Mouse (Mus musculus) limb, embryonic 10.5 days (tissue): ENCODE measurements around the gene Ankfn1. TPM values are rescaled to one million over a fixed set of nuclear protein-coding genes. Genes with fewer than 3 reads are reported as not detected.
A peak's percentile ranks its signal among the peaks of the same experiment; 100 is the strongest.

Source experiments
- DNase-seq: peaks from one replicate; pipeline ENCODE4 v3.0.0-alpha.2; 2017; ENCODE audit warnings: low spot score
- H3K27ac ChIP-seq: fragments of 300-500 bp; sonication (generic); 2 replicates; pipeline ENCODE4 v1.5.1; 2016; ENCODE audit warnings: mild to moderate bottlenecking
- H3K27me3 ChIP-seq: fragments of 300-500 bp; sonication (generic); 2 replicates; pipeline ENCODE4 v1.6.1; 2016; ENCODE audit warnings: low read depth, mild to moderate bottlenecking; ENCODE audit not compliant: poor library complexity, severe bottlenecking
- H3K36me3 ChIP-seq: fragments of 300-500 bp; sonication (generic); 2 replicates; pipeline ENCODE4 v1.6.1; 2016; ENCODE audit warnings: mild to moderate bottlenecking, moderate library complexity
- H3K4me1 ChIP-seq: fragments of 300-500 bp; sonication (generic); 2 replicates; pipeline ENCODE4 v1.6.1; 2016
- H3K4me3 ChIP-seq: fragments of 300-500 bp; sonication (generic); 2 replicates; pipeline ENCODE4 v1.5.1; 2016; ENCODE audit warnings: mild to moderate bottlenecking, moderate library complexity
- H3K9me3 ChIP-seq: fragments of 300-500 bp; sonication (generic); replicated peaks from 2 replicates; pipeline ENCODE4 v1.6.1; 2016; ENCODE audit warnings: mild to moderate bottlenecking
- WGBS: fragments of 180-500 bp; shearing (Covaris S2); methylation state at CpG from one replicate; pipeline ENCODE4 v1.1.7; 2016; 5-methylcytosine and 5-hydroxymethylcytosine counted together
- polyA plus RNA-seq: library from polyadenylated mRNA; unstranded; fragments of >200 nt; fragmentation: Nextera tagmentation; extraction: Ambion mirVana; gene quantifications from 2 replicates; pipeline ENCODE4 v1.2.1, GENCODE M21; 2016

The Ankfn1 gene
- polyA plus RNA-seq, 1 experiment from 2014 or later = not detected

GRCm38 (mm10) chr11:89472871-89473270 is 304.6 kb downstream of the Ankfn1 start:
- Histone ChIP-seq H3K36me3 (no peaks in the 10 kb centered on the region), H3K27me3 (no peaks in the 10 kb centered on the region), H3K4me1 (no peaks in the 10 kb centered on the region), H3K9me3 (no peaks in the 10 kb centered on the region), H3K4me3 (no peak overlapping the region), H3K27ac (no peak overlapping the region)
- WGBS = 88% methylated on average over 4 of the region's 4 CpGs
- no peak for DNase-seq

- H3K9me3 ChIP-seq = no peaks in the 10 kb centered on the region
- H3K4me3 ChIP-seq = no peak overlapping the region
- H3K27me3 ChIP-seq = no peaks in the 10 kb centered on the region
- WGBS = 89% methylated on average over 4 of the region's 4 CpGs
- H3K36me3 ChIP-seq = no peaks in the 10 kb centered on the region
- DNase-seq = no peak
- no peak overlapping the region for H3K27ac ChIP-seq
- no peaks in the 10 kb centered on the region for H3K4me1 ChIP-seq
Observed at GRCm38 (mm10) chr11:89465381-89465780, 312.1 kb downstream of the Ankfn1 start.

- H3K4me1 ChIP-seq = no peaks in the 10 kb centered on the region
- DNase-seq = no peak
- H3K27ac ChIP-seq = no peak overlapping the region
- no peaks in the 10 kb centered on the region for H3K27me3 ChIP-seq
- 91% methylated on average over 10 of the region's 10 CpGs for WGBS
- H3K9me3 ChIP-seq = no peaks in the 10 kb centered on the region
- H3K4me3 ChIP-seq = no peak overlapping the region
- no peaks in the 10 kb centered on the region for H3K36me3 ChIP-seq
Observed at GRCm38 (mm10) chr11:89462216-89462615, 315.2 kb downstream of the Ankfn1 start.

- no peak for DNase-seq
- Histone ChIP-seq H3K4me3 (no peak overlapping the region), H3K4me1 (peaks cover 4% of the 10 kb centered on the region), H3K27ac (no peak overlapping the region), H3K27me3 (no peaks in the 10 kb centered on the region), H3K36me3 (no peaks in the 10 kb centered on the region), H3K9me3 (no peaks in the 10 kb centered on the region)
- WGBS = 92% methylated on average over 6 of the region's 6 CpGs
Observed at GRCm38 (mm10) chr11:89459437-89459836, 318.0 kb downstream of the Ankfn1 start.

- no peaks in the 10 kb centered on the region for H3K36me3 ChIP-seq
- H3K27me3 ChIP-seq = no peaks in the 10 kb centered on the region
- H3K9me3 ChIP-seq = no peaks in the 10 kb centered on the region
- H3K4me3 ChIP-seq = no peak overlapping the region
- DNase-seq = no peak
- H3K4me1 ChIP-seq = peaks cover 9% of the 10 kb centered on the region
- no peak overlapping the region for H3K27ac ChIP-seq
- 20% methylated on average over 5 of the region's 5 CpGs for WGBS
Observed at GRCm38 (mm10) chr11:89455647-89456231, 321.7 kb downstream of the Ankfn1 start.

- WGBS = 68% methylated on average over 4 of the region's 4 CpGs
- no peak overlapping the region for H3K4me3 ChIP-seq
- no peak for DNase-seq
Observed at GRCm38 (mm10) chr11:89454702-89455101, 322.8 kb downstream of the Ankfn1 start.

GRCm38 (mm10) chr11:89452862-89453261 is 324.6 kb downstream of the Ankfn1 start:
- WGBS = 23% methylated on average over 2 of the region's 2 CpGs
- H3K27me3 ChIP-seq = no peaks in the 10 kb centered on the region
- no peak overlapping the region for H3K27ac ChIP-seq
- DNase-seq = peak; percentile 34
- H3K36me3 ChIP-seq = no peaks in the 10 kb centered on the region
- no peaks in the 10 kb centered on the region for H3K9me3 ChIP-seq
- H3K4me3 ChIP-seq = no peak overlapping the region
- H3K4me1 ChIP-seq = peaks cover 9% of the 10 kb centered on the region

More at GRCm38 (mm10) chr11:89454702-89455101, 322.8 kb downstream of the Ankfn1 start:
- no peaks in the 10 kb centered on the region for H3K36me3 ChIP-seq
- H3K27ac ChIP-seq = no peak overlapping the region
- no peaks in the 10 kb centered on the region for H3K9me3 ChIP-seq
- H3K27me3 ChIP-seq = no peaks in the 10 kb centered on the region
- peaks cover 9% of the 10 kb centered on the region for H3K4me1 ChIP-seq

- no peak for DNase-seq
- Histone ChIP-seq H3K4me3 (no peak overlapping the region), H3K4me1 (peaks cover 5% of the 10 kb centered on the region), H3K27me3 (no peaks in the 10 kb centered on the region), H3K27ac (no peak overlapping the region), H3K36me3 (no peaks in the 10 kb centered on the region), H3K9me3 (no peaks in the 10 kb centered on the region)
- 87% methylated on average over 4 of the region's 4 CpGs for WGBS
Observed at GRCm38 (mm10) chr11:89450406-89450805, 327.0 kb downstream of the Ankfn1 start.

GRCm38 (mm10) chr11:89448986-89449385 is 328.5 kb downstream of the Ankfn1 start:
- peaks cover 5% of the 10 kb centered on the region for H3K4me1 ChIP-seq
- no peak overlapping the region for H3K4me3 ChIP-seq
- DNase-seq = no peak
- H3K9me3 ChIP-seq = no peaks in the 10 kb centered on the region
- 89% methylated on average over 6 of the region's 6 CpGs for WGBS
- no peaks in the 10 kb centered on the region for H3K36me3 ChIP-seq
- no peak overlapping the region for H3K27ac ChIP-seq
- no peaks in the 10 kb centered on the region for H3K27me3 ChIP-seq

GRCm38 (mm10) chr11:89447477-89447876 is 330.0 kb downstream of the Ankfn1 start:
- Histone ChIP-seq H3K4me1 (no peaks in the 10 kb centered on the region), H3K27me3 (no peaks in the 10 kb centered on the region), H3K27ac (no peak overlapping the region), H3K36me3 (no peaks in the 10 kb centered on the region), H3K4me3 (no peak overlapping the region), H3K9me3 (no peaks in the 10 kb centered on the region)
- WGBS = 79% methylated on average over 12 of the region's 12 CpGs
- DNase-seq = no peak

GRCm38 (mm10) chr11:89440566-89440965 is 336.9 kb downstream of the Ankfn1 start:
- H3K27me3 ChIP-seq = no peaks in the 10 kb centered on the region
- H3K9me3 ChIP-seq = no peaks in the 10 kb centered on the region
- H3K27ac ChIP-seq = no peak overlapping the region
- H3K4me1 ChIP-seq = no peaks in the 10 kb centered on the region
- WGBS = 68% methylated on average over 6 of the region's 6 CpGs
- no peak overlapping the region for H3K4me3 ChIP-seq
- no peak for DNase-seq
- H3K36me3 ChIP-seq = no peaks in the 10 kb centered on the region

- no peak overlapping the region for H3K4me3 ChIP-seq
- 50% methylated on average over 3 of the region's 3 CpGs for WGBS
- H3K4me1 ChIP-seq = peaks cover 5% of the 10 kb centered on the region; the same call in 1 of the 2 replicates
- no peaks in the 10 kb centered on the region for H3K9me3 ChIP-seq
- H3K27ac ChIP-seq = no peak overlapping the region
- H3K27me3 ChIP-seq = 0 out of 2 replicates have a peak, but pooled peaks cover 5% of the 10 kb centered on the region
- DNase-seq = no peak
- no peaks in the 10 kb centered on the region for H3K36me3 ChIP-seq
Observed at GRCm38 (mm10) chr11:89424358-89424757, 353.1 kb downstream of the Ankfn1 start.

- Histone ChIP-seq H3K27me3 (peaks cover 5% of the 10 kb centered on the region; the same call in 1 of the 2 replicates), H3K4me1 (no peaks in the 10 kb centered on the region), H3K36me3 (no peaks in the 10 kb centered on the region), H3K4me3 (no peak overlapping the region), H3K27ac (no peak overlapping the region), H3K9me3 (no peaks in the 10 kb centered on the region)
- 80% methylated on average over 5 of the region's 5 CpGs for WGBS
- DNase-seq = no peak
Observed at GRCm38 (mm10) chr11:89422637-89423036, 354.8 kb downstream of the Ankfn1 start.
